In the genomic region with DNA sequence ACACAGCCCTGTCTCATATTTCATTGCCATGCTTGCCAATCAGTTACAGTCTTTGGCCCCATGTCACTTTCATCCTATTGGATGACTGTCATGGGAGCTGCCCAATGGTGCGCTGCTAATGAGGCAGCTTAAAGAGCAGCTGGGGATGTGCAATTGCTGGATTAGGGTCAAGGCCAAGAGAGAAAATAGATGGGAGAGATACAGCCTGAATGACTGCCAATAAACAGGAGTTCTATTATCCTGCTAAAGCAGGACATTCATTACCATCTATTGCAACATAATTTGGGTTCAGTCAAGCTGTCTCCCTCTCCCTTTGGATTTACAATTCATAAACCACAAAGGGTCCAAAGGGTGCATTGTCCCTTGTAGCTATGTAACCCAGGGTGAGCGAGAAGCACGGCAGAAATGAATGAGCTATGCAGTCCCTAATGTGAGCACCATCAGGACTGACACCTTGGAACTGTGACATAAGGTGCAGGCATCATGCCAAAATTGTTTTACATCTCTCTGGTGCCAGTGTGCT, we compare ENCODE assay signal across 9 mouse cellular contexts.
A peak's percentile ranks its signal among the peaks of the same experiment; 100 is the strongest.
DNase-seq lines count a peak whose midpoint lies in the region; ATAC-seq and TF ChIP-seq lines count a peak whose summit lies in the region.
"Had no signal": no experiment of that assay in that cellular context is flagged by ENCODE, and none has a peak within 500 bp of the region (broad histone marks: within the 10 kb centered on the region; RNA-seq: fewer than 3 reads in every experiment).

No protein-coding gene starts in this region.

- TF ChIP-seq CTCF in kidney, postnatal 0 days (IDR thresholded peaks at IDR 0.05; ENCODE audit: low read depth) = no peak

- no peak for ATAC-seq in kidney, postnatal 0 days (replicated peaks; ENCODE audit: low FRiP score, low read depth)

- no peak overlapping the region for H3K27ac ChIP-seq in kidney, postnatal 0 days
- no peak overlapping the region for H3K27ac ChIP-seq in forebrain, embryonic 10.5 days

- H3K9me3 ChIP-seq in kidney, postnatal 0 days (replicated peaks; ENCODE audit: low read length) = no peaks in the 10 kb centered on the region
- H3K9me3 ChIP-seq in forebrain, embryonic 10.5 days = no peaks in the 10 kb centered on the region
- H3K9me3 ChIP-seq: heart, embryonic 12.5 days had no signal

- H3K9ac ChIP-seq in kidney, postnatal 0 days (ENCODE audit: low read depth, low read length) = no peak overlapping the region
- H3K9ac ChIP-seq: heart, embryonic 12.5 days had no signal

- H3K36me3 ChIP-seq in kidney, postnatal 0 days (ENCODE audit: insufficient read depth, low read length) = no peaks in the 10 kb centered on the region
- H3K36me3 ChIP-seq in forebrain, embryonic 10.5 days (replicated peaks) = no peaks in the 10 kb centered on the region
- H3K36me3 ChIP-seq: heart, embryonic 12.5 days had no signal

- no peak overlapping the region for H3K4me3 ChIP-seq in kidney, postnatal 0 days (replicated peaks; ENCODE audit: low read depth, low read length)
- no peak overlapping the region for H3K4me3 ChIP-seq in forebrain, embryonic 10.5 days
- H3K4me3 ChIP-seq: heart, embryonic 12.5 days had no signal

- no peaks in the 10 kb centered on the region for H3K4me1 ChIP-seq in kidney, postnatal 0 days (replicated peaks; ENCODE audit: insufficient read depth, low read length)
- H3K4me1 ChIP-seq in forebrain, embryonic 10.5 days = peaks cover 6% of the 10 kb centered on the region; the same call in 1 of the 2 replicates
- H3K4me1 ChIP-seq: heart, embryonic 12.5 days had no signal

- 67% methylated on average over 3 of the region's 3 CpGs for WGBS in kidney, postnatal 0 days
- WGBS in forebrain, embryonic 10.5 days = 79% methylated on average over 3 of the region's 3 CpGs

- no peaks in the 10 kb centered on the region for H3K27me3 ChIP-seq in kidney, postnatal 0 days (ENCODE audit: insufficient read depth, low read length)
- no peaks in the 10 kb centered on the region for H3K27me3 ChIP-seq in forebrain, embryonic 10.5 days (ENCODE audit: poor library complexity, severe bottlenecking)
- H3K27me3 ChIP-seq: heart, embryonic 12.5 days had no signal

- peak; percentile 2 for DNase-seq in kidney, postnatal 0 days (ENCODE audit: low spot score)
- DNase-seq in kidney, postnatal 10 days = no peak
- peak; percentile 16 for DNase-seq in forebrain, embryonic 10.5 days (ENCODE audit: extremely low spot score, low spot score)
- peak; percentile 6 to 7 for DNase-seq in layer of hippocampus, adult 8-10 months (ENCODE audit: low spot score in 2 of 2)
- peak; percentile 39 for DNase-seq in retina, embryonic 14.5 days (ENCODE audit: low spot score)
- no peak for DNase-seq in c-Kit-positive CD71-positive TER-119-positive erythroid progenitor cells, embryonic 14.5 days (ENCODE audit: low spot score)
- no peak for DNase-seq in T-cell, adult 2 months (ENCODE audit: low spot score)
- no peak for DNase-seq in thymus, adult 18-20 months

- no peak overlapping the region for H3K4me2 ChIP-seq in kidney, postnatal 0 days (ENCODE audit: low read length)
- H3K4me2 ChIP-seq: heart, embryonic 12.5 days had no signal

Comparison
In these comparisons a context has a peak if more than half of its experiments do, and no peak if none do; other contexts are left out.
1. DNase-seq: peak in kidney, postnatal 0 days (single experiment), forebrain, embryonic 10.5 days (single experiment), layer of hippocampus, adult 8-10 months (2 of 2) and retina, embryonic 14.5 days (single experiment); none in kidney, postnatal 10 days (single experiment), c-Kit-positive CD71-positive TER-119-positive erythroid progenitor cells, embryonic 14.5 days (single experiment), T-cell, adult 2 months (single experiment) and thymus, adult 18-20 months (0 of 2).